Mouse (Mus musculus) lung, adult 2 months (tissue): Measurements from ENCODE around the gene Gm5460.

ENCODE experiments used
- CTCF ChIP-seq: fragments of 200-500 bp; IDR thresholded peaks from 2 replicates; pipeline ENCODE4 v1.5.1; 2011; ENCODE audit warnings: mild to moderate bottlenecking, low read length, control low read depth; ENCODE audit not compliant: insufficient read depth
- POLR2A ChIP-seq: fragments of 200-500 bp; IDR thresholded peaks from 2 replicates; pipeline ENCODE4 v1.6.1; 2011; ENCODE audit warnings: low read depth, mild to moderate bottlenecking, control low read depth, low read length, borderline replicate concordance; ENCODE audit errors: extremely low read depth

GRCm38 (mm10) chr14:34026710-34027109 lies 10.2 kb downstream of the Gm5460 start:
- TF ChIP-seq POLR2A: no peak
- TF ChIP-seq CTCF: no peak
